Mouse (Mus musculus) intestine, postnatal 0 days (tissue): ENCODE results near the gene Tma16. TPM values are rescaled to one million over a fixed set of nuclear protein-coding genes. Genes with fewer than 3 reads are reported as not detected.

Experiments used
- ATAC-seq: fragments of 200-750 bp; cut with Nextera tagmentation; 2 replicates; pipeline ENCODE4 v1.8.0; 2017; ENCODE audit warnings: mild to moderate bottlenecking, moderate TSS enrichment, moderate library complexity
- H3K27ac ChIP-seq: fragments of 300-500 bp; sonication (generic); 2 replicates; pipeline ENCODE4 v1.5.1; 2014; ENCODE audit warnings: mild to moderate bottlenecking, low read depth, low read length, moderate library complexity
- H3K27me3 ChIP-seq: fragments of 300-500 bp; sonication (generic); replicated peaks from 2 replicates; pipeline ENCODE4 v1.6.1; 2014; ENCODE audit warnings: low read length, mixed read lengths; ENCODE audit not compliant: control insufficient read depth, insufficient read depth
- H3K36me3 ChIP-seq: fragments of 300-500 bp; sonication (generic); 2 replicates; pipeline ENCODE4 v1.6.1; 2014; ENCODE audit warnings: mild to moderate bottlenecking, moderate library complexity; ENCODE audit not compliant: control insufficient read depth, insufficient read depth
- H3K4me1 ChIP-seq: fragments of 300-500 bp; sonication (generic); replicated peaks from 2 replicates; pipeline ENCODE4 v1.6.1; 2014; ENCODE audit warnings: antibody characterized with exemption, low read length, mixed read lengths; ENCODE audit not compliant: control insufficient read depth, insufficient read depth
- H3K4me2 ChIP-seq: fragments of 300-500 bp; sonication (generic); replicated peaks from 2 replicates; pipeline ENCODE4 v1.6.1; 2014; ENCODE audit warnings: low read depth, mild to moderate bottlenecking, moderate library complexity
- H3K4me3 ChIP-seq: fragments of 300-500 bp; sonication (generic); 2 replicates; pipeline ENCODE4 v1.5.1; 2014; ENCODE audit warnings: low read depth, low read length
- H3K9ac ChIP-seq: fragments of 300-500 bp; sonication (generic); 2 replicates; pipeline ENCODE4 v1.6.1; 2014; ENCODE audit warnings: mild to moderate bottlenecking, low read depth, low read length
- H3K9me3 ChIP-seq: fragments of 300-500 bp; sonication (generic); 2 replicates; pipeline ENCODE4 v1.6.1; 2016; ENCODE audit warnings: mixed run types; ENCODE audit not compliant: control insufficient read depth
- CTCF ChIP-seq: sonication (generic); IDR thresholded peaks from 2 replicates; pipeline ENCODE4 v1.5.1; 2016; ENCODE audit warnings: low read depth, mild to moderate bottlenecking, control low read depth, antibody characterized with exemption, moderate library complexity
- WGBS: fragments of 180-500 bp; shearing (Covaris S2); extraction: QIAGEN DNeasy Blood & Tissue Kit; methylation state at CpG from one replicate; pipeline ENCODE4 v1.1.7; 2014; 5-methylcytosine and 5-hydroxymethylcytosine counted together
- polyA plus RNA-seq: library from polyadenylated mRNA; unstranded; fragments of >200 nt; fragmentation: Nextera tagmentation; extraction: Ambion mirVana; gene quantifications from 2 replicates; pipeline ENCODE4 v1.2.1, GENCODE M21; 2015

Gene Tma16
- polyA plus RNA-seq, 1 experiment from 2014 or later: 3.6 TPM

DNA sequence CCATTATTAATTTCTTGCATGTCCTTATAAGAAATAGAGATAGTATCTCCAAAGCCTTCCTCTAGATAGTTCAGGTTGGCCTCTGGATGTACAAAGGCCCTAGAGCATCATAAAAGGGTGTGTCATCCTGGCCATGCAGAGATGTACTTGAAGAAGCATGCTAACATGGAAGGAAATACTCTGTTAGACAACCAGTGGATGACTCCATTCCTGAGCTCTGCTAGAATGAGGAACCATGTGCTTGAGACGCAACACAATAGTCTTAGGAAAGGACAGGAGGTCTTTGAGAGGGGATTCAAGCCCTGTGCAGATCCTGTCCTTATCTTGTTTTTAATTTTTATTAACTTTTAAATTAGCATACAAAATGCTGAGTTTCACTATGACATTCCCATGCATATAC lies 49.5 kb downstream of the Tma16 start:
- no peak for TF ChIP-seq CTCF
- Histone ChIP-seq H3K4me2 (no peak overlapping the region), H3K4me1 (no peaks in the 10 kb centered on the region), H3K9ac (no peak overlapping the region), H3K27ac (no peak overlapping the region), H3K27me3 (no peaks in the 10 kb centered on the region), H3K36me3 (no peaks in the 10 kb centered on the region), H3K4me3 (no peak overlapping the region), H3K9me3 (no peaks in the 10 kb centered on the region)
- ATAC-seq: no peak
- 92% methylated on average over 1 of the region's 1 CpGs for WGBS

DNA sequence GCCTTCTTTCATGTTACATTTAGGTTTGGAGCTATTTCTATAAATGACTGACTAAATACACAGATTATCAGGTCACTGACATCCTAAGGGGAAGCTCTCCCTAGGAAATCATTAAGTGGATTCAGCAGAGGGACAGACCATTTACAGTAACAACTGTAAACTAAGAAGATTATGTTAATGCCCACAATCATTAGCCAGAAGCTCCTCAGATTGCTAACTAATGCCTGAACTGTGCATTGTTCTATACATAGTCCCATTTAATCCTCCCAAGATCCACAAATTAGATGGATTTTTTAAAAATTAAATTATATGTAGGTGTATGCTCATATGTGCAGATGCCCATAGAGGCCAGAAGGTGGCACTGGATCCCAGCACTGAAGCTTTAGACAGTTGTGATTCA lies 52.8 kb downstream of the Tma16 start:
- H3K9ac ChIP-seq: no peak overlapping the region
- H3K27me3 ChIP-seq: no peaks in the 10 kb centered on the region
- 0 out of 2 replicates have a peak, but pooled peaks have one; percentile 2 for TF ChIP-seq CTCF
- H3K27ac ChIP-seq: no peak overlapping the region
- no peaks in the 10 kb centered on the region for H3K36me3 ChIP-seq
- no peak for ATAC-seq
- no peak overlapping the region for H3K4me2 ChIP-seq
- no peaks in the 10 kb centered on the region for H3K4me1 ChIP-seq
- H3K9me3 ChIP-seq: no peaks in the 10 kb centered on the region
- H3K4me3 ChIP-seq: no peak overlapping the region

DNA sequence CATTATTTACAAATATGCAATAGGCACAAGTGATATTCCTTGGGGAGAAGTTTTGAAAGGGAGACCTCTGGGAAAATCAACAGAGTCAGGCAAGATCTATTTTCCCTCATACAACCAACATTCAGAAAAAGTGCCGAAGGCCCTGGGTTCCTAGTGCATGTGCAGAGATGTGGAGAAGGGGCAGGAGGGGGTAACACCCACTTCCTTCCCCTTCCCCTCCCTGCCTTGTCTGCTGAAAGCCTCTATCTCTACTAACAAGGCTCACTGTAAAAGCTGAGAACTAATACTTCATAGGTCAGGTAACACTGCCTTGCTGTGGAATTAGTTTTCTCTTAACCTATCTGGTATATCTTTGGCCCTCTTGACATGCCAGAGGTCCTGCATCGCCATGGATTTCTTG lies 55.7 kb downstream of the Tma16 start:
- Histone ChIP-seq H3K9ac (no peak overlapping the region), H3K27ac (no peak overlapping the region), H3K4me3 (no peak overlapping the region), H3K27me3 (no peaks in the 10 kb centered on the region), H3K9me3 (no peaks in the 10 kb centered on the region), H3K36me3 (no peaks in the 10 kb centered on the region), H3K4me2 (no peak overlapping the region), H3K4me1 (no peaks in the 10 kb centered on the region)
- 79% methylated on average over 2 of the region's 2 CpGs for WGBS
- TF ChIP-seq CTCF: no peak
- no peak for ATAC-seq

Other genes with a start within 250 kb of the Tma16 start
- not detected in 2 replicates for gene Tktl2, start 25.2 kb upstream of the Tma16 start, polyA plus RNA-seq
- 0.10 and 0.18 TPM in 2 replicates for gene Npy5r, start 201.6 kb upstream of the Tma16 start, polyA plus RNA-seq
- 0.48 and 0.54 TPM in 2 replicates for gene Npy1r, start 210.7 kb upstream of the Tma16 start, polyA plus RNA-seq